ENCODE assay signal across 8 mouse cellular contexts in genomic region chr2:90579038-90579727, GRCm38 (mm10). TPM values are rescaled to one million over a fixed set of nuclear protein-coding genes. Genes with fewer than 3 reads are reported as not detected.
A peak's percentile ranks its signal among the peaks of the same experiment; 100 is the strongest.
DNase-seq lines count a peak whose midpoint lies in the region; ATAC-seq lines count a peak whose summit lies in the region.

No protein-coding gene starts in this region.

- DNase-seq in adrenal gland, postnatal 25 days, result peak; percentile 20
- DNase-seq in adrenal gland, postnatal 14 days, result no peak
- DNase-seq in retina, postnatal 1 day, result peak; percentile 80
- no peak for DNase-seq in retina, embryonic 14.5 days (ENCODE audit: low spot score)
- DNase-seq in forebrain, embryonic 11.5 days (ENCODE audit: low spot score), result no peak
- DNase-seq in midbrain, embryonic 14.5 days, result peak; percentile 71
- DNase-seq in embryo, embryonic 11 days, result no peak

- peak overlapping the region; percentile 69 for H3K4me3 ChIP-seq in forebrain, embryonic 11.5 days (ENCODE audit: low read depth, low read length)
- peak overlapping the region; percentile 90 for H3K4me3 ChIP-seq in intestine, embryonic 16.5 days (ENCODE audit: low read length)
- peak overlapping the region; percentile 90 for H3K4me3 ChIP-seq in midbrain, embryonic 14.5 days (replicated peaks; ENCODE audit: low read depth, low read length)

- ATAC-seq in forebrain, embryonic 11.5 days (replicated peaks; ENCODE audit: low FRiP score), result no peak
- ATAC-seq in intestine, embryonic 16.5 days, result no peak; the same call in 1 of the 2 replicates
- no peak for ATAC-seq in midbrain, embryonic 14.5 days (ENCODE audit: low FRiP score, low TSS enrichment)

- H3K4me1 ChIP-seq in forebrain, embryonic 11.5 days (replicated peaks; ENCODE audit: control insufficient read depth, insufficient read depth, low read length), result peaks cover 6% of the 10 kb centered on the region; the same call in 1 of the 2 replicates
- H3K4me1 ChIP-seq in intestine, embryonic 16.5 days (ENCODE audit: control insufficient read depth, insufficient read depth, low read length), result peaks cover 23% of the 10 kb centered on the region
- 0 out of 2 replicates have a peak, but pooled peaks cover 3% of the 10 kb centered on the region for H3K4me1 ChIP-seq in midbrain, embryonic 14.5 days (ENCODE audit: control insufficient read depth, insufficient read depth, low read length)

- no peaks in the 10 kb centered on the region for H3K9me3 ChIP-seq in forebrain, embryonic 11.5 days (ENCODE audit: control insufficient read depth, low read length)
- H3K9me3 ChIP-seq in intestine, embryonic 16.5 days (ENCODE audit: control insufficient read depth, low read length), result no peaks in the 10 kb centered on the region
- H3K9me3 ChIP-seq in midbrain, embryonic 14.5 days (ENCODE audit: control insufficient read depth, low read length), result no peaks in the 10 kb centered on the region

- H3K27me3 ChIP-seq in forebrain, embryonic 11.5 days (ENCODE audit: control insufficient read depth, insufficient read depth, low read length), result peaks cover 2% of the 10 kb centered on the region; the same call in 1 of the 2 replicates
- no peaks in the 10 kb centered on the region for H3K27me3 ChIP-seq in intestine, embryonic 16.5 days (replicated peaks; ENCODE audit: control insufficient read depth, insufficient read depth, low read length)
- no peaks in the 10 kb centered on the region for H3K27me3 ChIP-seq in midbrain, embryonic 14.5 days (ENCODE audit: control insufficient read depth, insufficient read depth, low read length)

- 2% methylated on average over 23 of the region's 23 CpGs for WGBS in forebrain, embryonic 11.5 days
- 2% methylated on average over 23 of the region's 23 CpGs for WGBS in intestine, embryonic 16.5 days
- WGBS in midbrain, embryonic 14.5 days, result 1% methylated on average over 23 of the region's 23 CpGs

- H3K4me2 ChIP-seq in forebrain, embryonic 11.5 days (ENCODE audit: low read depth, low read length, severe bottlenecking), result peak overlapping the region; percentile 94
- H3K4me2 ChIP-seq in intestine, embryonic 16.5 days (ENCODE audit: low read depth, low read length), result peak overlapping the region; percentile 95
- peak overlapping the region; percentile 89 for H3K4me2 ChIP-seq in midbrain, embryonic 14.5 days (ENCODE audit: low read length)

- H3K27ac ChIP-seq in forebrain, embryonic 11.5 days (ENCODE audit: low read depth, low read length), result no peak overlapping the region
- peak overlapping the region; percentile 88 for H3K27ac ChIP-seq in intestine, embryonic 16.5 days (ENCODE audit: low read length)
- H3K27ac ChIP-seq in midbrain, embryonic 14.5 days (replicated peaks; ENCODE audit: low read depth, low read length), result peak overlapping the region; percentile 93

- no peaks in the 10 kb centered on the region for H3K36me3 ChIP-seq in forebrain, embryonic 11.5 days (ENCODE audit: control insufficient read depth, insufficient read depth, low read length)
- no peaks in the 10 kb centered on the region for H3K36me3 ChIP-seq in intestine, embryonic 16.5 days (ENCODE audit: control insufficient read depth, insufficient read depth, low read length)
- no peaks in the 10 kb centered on the region for H3K36me3 ChIP-seq in midbrain, embryonic 14.5 days (ENCODE audit: control insufficient read depth, insufficient read depth, low read length)

- peak overlapping the region; percentile 85 for H3K9ac ChIP-seq in forebrain, embryonic 11.5 days (ENCODE audit: low read length)
- peak overlapping the region; percentile 92 for H3K9ac ChIP-seq in intestine, embryonic 16.5 days (ENCODE audit: low read depth, low read length)
- peak overlapping the region; percentile 93 for H3K9ac ChIP-seq in midbrain, embryonic 14.5 days (replicated peaks; ENCODE audit: low read length)

RNA-seq across cellular contexts. Expression of gene Ptprj, which starts 1.3 kb away (rescaled TPM):
- total RNA-seq in adrenal gland, postnatal 25 days (2021), result 16.0 and 17.4 TPM in 2 replicates
- total RNA-seq in adrenal gland, postnatal 14 days (2021), result 23.7 and 23.9 TPM in 2 replicates
- 2.5 and 2.9 TPM in 2 replicates for polyA plus RNA-seq in forebrain, embryonic 11.5 days (2014; fragmentation: Nextera tagmentation; extraction: Ambion mirVana)
- polyA plus RNA-seq in intestine, embryonic 16.5 days (2015; fragmentation: Nextera tagmentation; extraction: Ambion mirVana), result 3.5 TPM in 2 replicates
- 7.1 and 7.2 TPM in 2 replicates for polyA plus RNA-seq in midbrain, embryonic 14.5 days (2014; fragmentation: Nextera tagmentation; extraction: Ambion mirVana)

Comparison
In these comparisons a context has a peak if more than half of its experiments do, and no peak if none do; other contexts are left out.
1. DNase-seq: peak in adrenal gland, postnatal 25 days (single experiment), retina, postnatal 1 day (single experiment) and midbrain, embryonic 14.5 days (single experiment); none in adrenal gland, postnatal 14 days (single experiment), retina, embryonic 14.5 days (single experiment), forebrain, embryonic 11.5 days (single experiment) and embryo, embryonic 11 days (single experiment).
2. Peak in every context shown above with its lines, with median percentiles within 50 percentile points of each other: H3K4me2 ChIP-seq, H3K4me3 ChIP-seq and H3K9ac ChIP-seq.